Mouse (Mus musculus): ENCODE data around the gene Aprt.
A peak's percentile ranks its signal among the peaks of the same experiment; 100 is the strongest.

DNA sequence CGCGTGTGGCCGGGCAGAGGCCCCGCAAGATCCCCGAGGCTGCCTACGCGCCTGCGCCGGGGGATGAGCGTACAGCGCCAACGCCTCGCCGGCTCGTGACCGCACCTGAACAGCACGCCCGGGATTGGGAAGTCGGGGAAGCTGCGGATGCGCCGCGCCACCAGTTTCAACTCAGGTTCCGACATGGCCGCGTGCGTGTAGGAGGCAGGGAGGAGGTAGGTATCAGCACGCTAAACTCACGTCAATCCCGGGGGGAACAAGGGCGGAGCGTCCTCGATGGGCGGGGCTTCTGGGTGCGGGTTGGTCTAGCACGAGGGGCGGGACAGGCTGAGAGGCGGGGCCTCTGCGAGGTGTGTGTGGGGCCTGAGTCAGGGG is at the start of gene Aprt:
- TF ChIP-seq CTCF (IDR thresholded peaks at IDR 0.05; ENCODE audit: low read depth, low read length): no peak
- TF ChIP-seq POLR2A (IDR thresholded peaks at IDR 0.05; ENCODE audit: insufficient read depth, low read length): peak; percentile 93
